Mouse (Mus musculus): Measurements from ENCODE around the gene Synrg. TPM values are rescaled to one million over a fixed set of nuclear protein-coding genes. Genes with fewer than 3 reads are reported as not detected.

The Synrg gene
- polyA plus RNA-seq, 1 experiment: 21.0 TPM

GRCm38 (mm10) chr11:83999411-83999915 is 35.2 kb downstream of the Synrg start:
- no peak overlapping the region for H3K4me3 ChIP-seq (ENCODE audit: insufficient read depth, low read depth, low read length)
- peaks cover 13% of the 10 kb centered on the region for H3K36me3 ChIP-seq (ENCODE audit: control insufficient read depth, insufficient read depth, low read length)
- no peaks in the 10 kb centered on the region for H3K4me1 ChIP-seq (ENCODE audit: control insufficient read depth, insufficient read depth, low read length)
- DNase-seq: no peak
- 90% methylated on average over 4 of the region's 4 CpGs for WGBS
- TF ChIP-seq CTCF (conservative IDR thresholded peaks at IDR 0.05; ENCODE audit: insufficient read depth, insufficient read length, low read depth, low read length) (no peak), POLR2A (IDR thresholded peaks at IDR 0.05; ENCODE audit: low read depth, low read length) (no peak)
- no peak overlapping the region for H3K27ac ChIP-seq (ENCODE audit: insufficient read depth, low read depth, low read length)
- H3K27me3 ChIP-seq (replicated peaks; ENCODE audit: control insufficient read depth, insufficient read depth, low read length): no peaks in the 10 kb centered on the region

GRCm38 (mm10) chr11:84001257-84001656 is 37.0 kb downstream of the Synrg start:
- no peaks in the 10 kb centered on the region for H3K27me3 ChIP-seq (replicated peaks; ENCODE audit: control insufficient read depth, insufficient read depth, low read length)
- 96% methylated on average over 3 of the region's 3 CpGs for WGBS
- no peak overlapping the region for H3K27ac ChIP-seq (ENCODE audit: insufficient read depth, low read depth, low read length)
- no peaks in the 10 kb centered on the region for H3K4me1 ChIP-seq (ENCODE audit: control insufficient read depth, insufficient read depth, low read length)
- DNase-seq: no peak
- peaks cover 10% of the 10 kb centered on the region for H3K36me3 ChIP-seq (ENCODE audit: control insufficient read depth, insufficient read depth, low read length)
- no peak for TF ChIP-seq POLR2A (IDR thresholded peaks at IDR 0.05; ENCODE audit: low read depth, low read length)
- no peak for TF ChIP-seq CTCF (conservative IDR thresholded peaks at IDR 0.05; ENCODE audit: insufficient read depth, insufficient read length, low read depth, low read length)
- H3K4me3 ChIP-seq (ENCODE audit: insufficient read depth, low read depth, low read length): no peak overlapping the region

- Histone ChIP-seq H3K4me1 (ENCODE audit: control insufficient read depth, insufficient read depth, low read length) (no peaks in the 10 kb centered on the region), H3K27ac (ENCODE audit: insufficient read depth, low read depth, low read length) (no peak overlapping the region), H3K36me3 (ENCODE audit: control insufficient read depth, insufficient read depth, low read length) (peaks cover 8% of the 10 kb centered on the region), H3K27me3 (replicated peaks; ENCODE audit: control insufficient read depth, insufficient read depth, low read length) (no peaks in the 10 kb centered on the region), H3K4me3 (ENCODE audit: insufficient read depth, low read depth, low read length) (no peak overlapping the region)
- no peak for TF ChIP-seq POLR2A (IDR thresholded peaks at IDR 0.05; ENCODE audit: low read depth, low read length)
- TF ChIP-seq CTCF (conservative IDR thresholded peaks at IDR 0.05; ENCODE audit: insufficient read depth, insufficient read length, low read depth, low read length): no peak
- 90% methylated on average over 6 of the region's 6 CpGs for WGBS
- no peak for DNase-seq
These were observed 39.8 kb downstream of the Synrg start for GRCm38 (mm10) chr11:84003986-84004385.

- Histone ChIP-seq H3K27ac (ENCODE audit: insufficient read depth, low read depth, low read length) (no peak overlapping the region), H3K36me3 (ENCODE audit: control insufficient read depth, insufficient read depth, low read length) (peaks cover 5% of the 10 kb centered on the region), H3K4me3 (ENCODE audit: insufficient read depth, low read depth, low read length) (no peak overlapping the region), H3K27me3 (replicated peaks; ENCODE audit: control insufficient read depth, insufficient read depth, low read length) (no peaks in the 10 kb centered on the region), H3K4me1 (ENCODE audit: control insufficient read depth, insufficient read depth, low read length) (no peaks in the 10 kb centered on the region)
- 83% methylated on average over 9 of the region's 9 CpGs for WGBS
- TF ChIP-seq CTCF (conservative IDR thresholded peaks at IDR 0.05; ENCODE audit: insufficient read depth, insufficient read length, low read depth, low read length) (peak; percentile 29; the same call in 1 of the 2 replicates), POLR2A (IDR thresholded peaks at IDR 0.05; ENCODE audit: low read depth, low read length) (no peak)
- DNase-seq: no peak
These were observed 44.8 kb downstream of the Synrg start for GRCm38 (mm10) chr11:84009001-84009400.

GRCm38 (mm10) chr11:84010411-84010810 is 46.2 kb downstream of the Synrg start:
- WGBS: 87% methylated on average over 9 of the region's 9 CpGs
- TF ChIP-seq CTCF (conservative IDR thresholded peaks at IDR 0.05; ENCODE audit: insufficient read depth, insufficient read length, low read depth, low read length) (no peak), POLR2A (IDR thresholded peaks at IDR 0.05; ENCODE audit: low read depth, low read length) (no peak)
- Histone ChIP-seq H3K36me3 (ENCODE audit: control insufficient read depth, insufficient read depth, low read length) (peaks cover 4% of the 10 kb centered on the region), H3K4me1 (ENCODE audit: control insufficient read depth, insufficient read depth, low read length) (no peaks in the 10 kb centered on the region), H3K27ac (ENCODE audit: insufficient read depth, low read depth, low read length) (no peak overlapping the region), H3K27me3 (replicated peaks; ENCODE audit: control insufficient read depth, insufficient read depth, low read length) (no peaks in the 10 kb centered on the region), H3K4me3 (ENCODE audit: insufficient read depth, low read depth, low read length) (no peak overlapping the region)
- DNase-seq: no peak

- no peak for TF ChIP-seq CTCF (conservative IDR thresholded peaks at IDR 0.05; ENCODE audit: insufficient read depth, insufficient read length, low read depth, low read length)
- no peak for TF ChIP-seq POLR2A (IDR thresholded peaks at IDR 0.05; ENCODE audit: low read depth, low read length)
- Histone ChIP-seq H3K27me3 (replicated peaks; ENCODE audit: control insufficient read depth, insufficient read depth, low read length) (no peaks in the 10 kb centered on the region), H3K27ac (ENCODE audit: insufficient read depth, low read depth, low read length) (no peak overlapping the region), H3K36me3 (ENCODE audit: control insufficient read depth, insufficient read depth, low read length) (peaks cover 4% of the 10 kb centered on the region), H3K4me3 (ENCODE audit: insufficient read depth, low read depth, low read length) (no peak overlapping the region), H3K4me1 (ENCODE audit: control insufficient read depth, insufficient read depth, low read length) (no peaks in the 10 kb centered on the region)
- DNase-seq: no peak
- WGBS: 58% methylated on average over 12 of the region's 12 CpGs
These were observed 46.8 kb downstream of the Synrg start for GRCm38 (mm10) chr11:84011050-84011449.

- Histone ChIP-seq H3K36me3 (ENCODE audit: control insufficient read depth, insufficient read depth, low read length) (peaks cover 4% of the 10 kb centered on the region), H3K27me3 (replicated peaks; ENCODE audit: control insufficient read depth, insufficient read depth, low read length) (no peaks in the 10 kb centered on the region), H3K4me1 (ENCODE audit: control insufficient read depth, insufficient read depth, low read length) (no peaks in the 10 kb centered on the region), H3K4me3 (ENCODE audit: insufficient read depth, low read depth, low read length) (no peak overlapping the region), H3K27ac (ENCODE audit: insufficient read depth, low read depth, low read length) (no peak overlapping the region)
- 89% methylated on average over 2 of the region's 2 CpGs for WGBS
- TF ChIP-seq POLR2A (IDR thresholded peaks at IDR 0.05; ENCODE audit: low read depth, low read length) (no peak), CTCF (conservative IDR thresholded peaks at IDR 0.05; ENCODE audit: insufficient read depth, insufficient read length, low read depth, low read length) (no peak)
- no peak for DNase-seq
These were observed 47.3 kb downstream of the Synrg start for GRCm38 (mm10) chr11:84011576-84011975.

All from kidney, adult 2 months (tissue).